Mouse (Mus musculus) lung, postnatal 14 days (tissue): ENCODE results near the gene Camk1g.

Source experiments
- DNase-seq: peaks from one replicate; pipeline ENCODE4 v3.0.0; 2021

Camk1g gene

DNA sequence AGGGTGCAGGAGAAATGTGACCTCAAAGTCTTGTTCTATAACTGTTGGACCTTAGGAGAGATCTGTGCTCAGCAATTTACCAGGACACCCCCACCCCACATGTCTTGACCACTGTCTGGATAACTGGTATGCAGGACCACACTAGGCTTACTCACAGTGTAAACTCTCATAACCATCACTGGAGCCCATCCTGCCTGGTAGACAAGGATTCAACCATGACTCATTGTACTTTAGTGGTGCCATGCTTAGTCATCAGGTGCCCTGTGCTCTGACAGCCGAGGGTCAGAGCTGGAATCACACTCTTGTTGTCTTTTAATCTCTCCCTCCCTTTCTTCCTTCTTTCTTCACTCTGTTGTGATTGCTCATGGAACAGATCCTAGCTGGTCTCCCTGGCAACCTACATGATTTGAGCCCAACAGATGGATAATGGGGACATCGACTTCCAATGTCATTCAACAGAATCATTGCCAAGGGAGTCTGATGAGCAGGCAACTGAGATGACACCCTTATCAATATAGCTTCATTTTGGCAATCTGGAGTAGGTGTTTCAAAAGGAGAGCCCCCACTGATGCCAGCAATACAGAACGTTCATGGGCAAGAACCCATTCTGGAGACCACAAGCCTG, 71.8 kb downstream of the Camk1g start:
- no peak for DNase-seq
